Mouse (Mus musculus): ENCODE results near the gene Tmem176b.
"Not testable (repeated sequence)": the region's sequence is repeated elsewhere in the genome, so short reads cannot be mapped to it uniquely, and the experiment has no call there.

Tmem176b gene

DNA sequence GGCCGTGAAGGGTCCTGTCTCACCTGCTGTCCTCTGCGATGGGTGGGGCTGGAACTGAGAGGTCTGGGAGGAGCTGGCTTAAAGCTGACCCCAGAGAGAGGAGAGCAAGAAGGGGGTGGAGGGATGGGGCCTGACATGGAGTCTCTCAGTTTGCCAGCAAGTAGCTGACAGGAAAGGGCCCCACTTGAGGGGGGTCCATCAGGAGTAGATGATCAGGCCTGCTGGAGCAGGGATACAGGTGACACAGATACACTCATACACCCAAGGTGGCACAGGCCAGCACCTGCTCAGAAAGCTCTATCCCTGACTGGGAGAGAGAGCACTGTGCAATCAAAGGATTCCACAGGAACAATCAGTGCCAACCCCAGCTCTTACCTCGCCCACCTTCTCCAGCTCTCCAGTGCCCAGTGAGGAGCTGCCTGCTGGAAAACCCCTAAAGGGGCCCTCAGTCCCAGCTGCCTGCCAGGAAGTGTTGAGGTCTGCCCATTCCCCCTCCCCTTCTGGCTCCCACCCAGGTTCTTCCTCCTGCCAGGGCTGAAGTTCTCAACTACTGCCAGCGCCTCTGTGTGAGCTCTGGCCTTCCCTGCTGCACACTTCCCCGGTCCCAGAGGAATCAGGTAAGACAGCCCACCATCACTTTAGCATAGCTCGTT lies at the start of gene Tmem176b:
Tmem176b (minus strand) TSS at position 524 of the 653 bp plus-strand sequence.
- in situ Hi-C loops (cut with MboI) = no loop called here

DNA sequence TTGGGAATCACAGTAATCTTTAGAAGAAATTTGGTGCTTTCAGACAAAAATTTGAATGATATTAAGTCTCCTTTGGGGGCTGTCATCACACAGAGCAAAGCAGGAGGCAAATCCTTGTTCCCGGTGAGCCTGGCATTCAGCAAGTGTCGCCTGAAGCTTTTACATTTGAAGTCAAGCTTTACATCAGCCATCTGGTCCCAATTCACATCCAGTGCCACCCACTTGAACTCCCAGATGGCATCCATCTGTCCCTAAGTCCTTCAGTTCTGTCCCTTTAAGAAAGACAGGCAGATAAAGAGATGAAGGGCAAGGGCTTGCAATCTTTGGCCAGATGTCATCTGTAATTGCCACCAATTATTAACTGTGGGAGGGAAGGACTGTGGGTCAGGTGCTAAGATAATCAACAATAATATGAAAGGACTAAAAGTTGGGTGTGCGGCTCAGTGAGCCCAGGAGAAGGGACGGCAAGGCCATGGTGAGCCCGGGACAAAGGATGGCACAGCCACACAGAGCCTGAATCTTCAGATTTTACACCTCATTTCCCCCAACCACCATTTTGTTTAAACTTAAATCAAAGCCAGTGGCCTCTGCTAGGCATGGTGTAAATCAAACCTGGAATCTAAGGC lies 35.3 kb upstream of the Tmem176b start:
- in situ Hi-C loops (cut with MboI) = no loop called here

- in situ Hi-C loops (cut with MboI) = no loop called here
Observed at GRCm38 (mm10) chr6:48875515-48875914, 34.2 kb upstream of the Tmem176b start.

- in situ Hi-C loops (cut with MboI) = no loop called here
Observed at GRCm38 (mm10) chr6:48874576-48874975, 33.3 kb upstream of the Tmem176b start.

DNA sequence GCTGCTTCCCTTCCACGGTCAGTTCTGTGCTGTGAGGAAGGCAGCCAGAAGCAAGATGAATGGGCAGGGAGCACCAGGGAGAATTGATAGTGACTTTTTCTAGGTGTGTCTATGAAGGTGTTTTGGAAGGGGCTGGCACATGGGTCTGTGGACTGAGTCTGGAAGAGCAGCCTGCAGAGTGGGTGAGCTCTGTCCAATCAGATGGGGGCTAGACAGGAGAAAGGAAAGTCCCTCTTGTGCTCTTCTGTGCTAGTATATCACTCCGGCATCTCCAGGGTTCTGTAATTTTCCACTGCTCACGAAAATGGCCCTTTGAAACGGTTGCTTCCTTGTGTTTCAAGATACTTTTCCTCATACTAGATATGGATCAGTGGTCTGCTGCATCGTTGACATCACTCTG lies 31.3 kb upstream of the Tmem176b start, which contains the start of gene Aoc1:
Aoc1 (plus strand) TSS at position 301 of the 400 bp plus-strand sequence.
- in situ Hi-C loops (cut with MboI) = no loop called here

GRCm38 (mm10) chr6:48869774-48870173 lies 28.5 kb upstream of the Tmem176b start:
- in situ Hi-C loops (cut with MboI) = no loop called here

DNA sequence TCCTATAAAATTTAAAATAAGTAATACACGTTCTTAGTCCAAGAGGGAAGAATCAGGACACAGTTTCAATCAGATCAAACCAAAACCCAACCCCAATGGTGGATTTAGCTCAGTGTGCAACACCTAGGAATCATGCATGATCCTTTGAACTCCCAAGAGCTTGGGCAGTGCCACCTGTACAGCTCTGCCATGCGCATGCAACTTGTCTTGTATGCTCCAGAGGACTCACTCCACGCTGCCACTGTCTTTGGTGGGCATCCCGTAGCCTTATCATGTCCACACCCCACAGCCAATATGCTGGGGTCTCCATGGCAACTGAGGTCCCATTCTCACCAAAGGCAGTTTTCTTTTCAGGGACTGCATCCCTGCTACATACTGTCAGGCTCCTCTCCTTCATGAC lies 25.9 kb upstream of the Tmem176b start:
- in situ Hi-C loops (cut with MboI) = no loop called here

DNA sequence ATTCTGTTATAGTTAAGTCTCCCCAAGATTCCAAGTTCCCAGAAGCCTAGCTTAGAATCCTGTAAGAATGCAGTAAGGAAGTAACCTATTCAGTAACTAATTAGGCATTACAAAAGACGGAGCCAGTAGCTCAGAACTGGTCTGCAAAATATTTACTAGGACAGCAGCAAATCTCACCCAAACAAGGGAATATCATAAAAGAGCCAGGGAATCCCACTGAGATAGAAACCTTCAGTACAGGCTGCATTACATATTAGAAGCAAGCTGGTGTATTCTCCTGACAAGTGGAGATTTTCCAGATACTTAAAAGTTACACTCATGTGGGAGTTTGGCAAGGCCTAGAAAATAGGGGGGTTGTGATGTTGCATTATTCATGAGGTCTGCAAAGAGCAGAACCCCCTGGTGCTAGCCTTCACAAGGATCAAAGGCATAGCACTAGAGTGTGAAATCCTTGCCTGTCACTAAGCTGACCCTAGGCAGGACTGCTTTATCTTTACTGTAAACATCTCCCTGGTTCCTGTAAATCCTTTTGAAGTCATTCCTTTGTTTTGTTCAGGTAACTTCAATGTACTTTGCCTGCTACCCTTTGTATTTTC lies 25.2 kb upstream of the Tmem176b start:
- in situ Hi-C loops (cut with MboI) = not testable (repeated sequence)

- in situ Hi-C loops (cut with MboI) = no loop called here
Observed at GRCm38 (mm10) chr6:48865152-48865745, 24.0 kb upstream of the Tmem176b start.

- in situ Hi-C loops (cut with MboI) = no loop called here
Observed at GRCm38 (mm10) chr6:48864723-48865122, 23.4 kb upstream of the Tmem176b start.

DNA sequence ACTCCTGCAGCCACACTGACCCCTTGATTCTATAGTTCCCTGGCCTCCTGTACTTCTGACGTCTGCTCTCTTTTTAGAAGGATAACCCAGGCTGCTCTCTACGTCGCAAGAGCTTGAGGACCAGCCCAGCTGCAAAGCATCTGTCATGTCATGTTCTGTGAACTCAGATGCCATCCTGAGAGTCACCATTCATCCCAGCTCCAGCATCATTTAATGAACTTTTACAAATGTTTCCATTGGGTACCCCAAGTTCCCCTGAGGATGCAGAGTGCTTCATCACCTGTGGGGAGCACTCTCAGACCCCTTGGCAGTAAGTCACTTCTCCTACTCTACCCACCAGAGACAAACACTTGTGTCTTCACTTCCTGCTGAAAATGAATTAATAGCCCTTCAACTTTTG lies 22.9 kb upstream of the Tmem176b start:
- in situ Hi-C loops (cut with MboI) = no loop called here

DNA sequence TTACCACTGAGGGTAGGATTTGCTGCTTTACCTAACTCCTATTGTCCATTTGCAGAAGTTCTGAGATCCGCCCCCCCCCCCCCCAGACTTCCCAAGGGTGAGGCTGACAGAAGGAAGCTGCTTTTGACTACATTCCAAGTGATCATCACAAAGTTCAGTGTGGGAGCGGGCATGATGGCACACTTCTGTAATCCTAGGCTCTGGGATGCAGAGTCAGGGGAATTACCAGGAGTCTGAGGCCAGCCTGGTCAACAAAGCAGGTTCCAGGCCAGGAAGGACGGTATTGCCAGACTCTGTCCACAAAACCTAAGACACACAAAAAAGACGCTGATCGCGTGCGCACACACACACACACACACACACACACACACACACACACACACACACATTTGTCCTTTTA lies 22.2 kb upstream of the Tmem176b start:
- in situ Hi-C loops (cut with MboI) = no loop called here

GRCm38 (mm10) chr6:48862816-48863215 lies 21.5 kb upstream of the Tmem176b start:
- in situ Hi-C loops (cut with MboI) = no loop called here

DNA sequence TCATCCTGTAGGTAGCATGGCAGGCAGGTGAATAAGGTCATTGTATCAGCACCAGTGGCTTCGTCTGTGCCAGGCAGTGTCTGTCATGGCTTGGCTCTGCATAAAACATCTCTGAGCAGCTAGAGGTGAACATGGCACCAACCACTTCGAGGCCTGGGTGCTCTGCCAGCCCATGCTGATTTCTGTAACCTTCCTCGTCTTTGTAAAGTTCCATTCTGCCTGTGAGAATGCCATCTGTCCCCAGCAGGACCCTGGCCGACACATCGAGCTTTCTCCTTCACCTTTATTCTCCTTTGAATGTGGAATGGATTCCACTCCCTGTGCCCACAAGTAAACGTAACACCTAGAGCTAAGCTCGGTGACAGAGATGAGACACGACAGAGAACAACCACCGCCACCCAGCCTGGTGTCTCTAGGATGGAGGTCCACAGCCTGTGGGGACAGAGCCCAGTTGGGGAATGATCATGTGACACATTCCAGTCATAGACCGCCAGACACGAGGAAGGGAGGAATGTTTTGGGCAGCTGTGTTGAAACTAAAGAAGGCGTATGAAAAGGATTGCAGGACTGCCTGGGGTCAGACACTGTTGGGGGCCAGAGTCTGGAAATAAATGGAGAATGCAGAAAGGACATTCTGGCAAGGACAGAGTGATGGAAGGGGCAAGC lies 20.5 kb upstream of the Tmem176b start:
- in situ Hi-C loops (cut with MboI) = no loop called here

DNA sequence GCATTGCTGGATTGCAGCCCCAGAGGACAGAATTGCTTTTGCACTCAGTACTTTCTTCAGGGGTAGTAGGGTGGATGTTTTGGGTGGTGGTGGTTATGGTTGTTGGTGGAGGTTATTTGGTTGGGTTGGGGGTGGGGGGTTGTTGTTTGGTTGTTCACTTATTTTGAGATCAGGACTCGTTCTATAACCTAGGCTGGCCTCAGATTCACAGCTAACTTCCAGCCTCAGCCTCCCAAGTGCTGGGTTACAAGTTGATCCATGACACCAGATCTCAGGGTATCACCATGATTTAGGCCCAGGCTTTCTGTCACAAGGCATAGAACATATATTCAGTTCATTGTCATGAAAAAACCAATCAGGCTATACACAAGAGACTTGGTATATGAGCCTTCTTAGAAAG lies 19.6 kb upstream of the Tmem176b start:
- in situ Hi-C loops (cut with MboI) = no loop called here

- in situ Hi-C loops (cut with MboI) = no loop called here
Observed at GRCm38 (mm10) chr6:48860130-48860815, 19.0 kb upstream of the Tmem176b start.

- in situ Hi-C loops (cut with MboI) = no loop called here
Observed at GRCm38 (mm10) chr6:48857613-48858302, 16.5 kb upstream of the Tmem176b start.

- in situ Hi-C loops (cut with MboI) = no loop called here
Observed at GRCm38 (mm10) chr6:48854155-48854554, 12.9 kb upstream of the Tmem176b start.

- in situ Hi-C loops (cut with MboI) = no loop called here
Observed at GRCm38 (mm10) chr6:48851820-48852491, 10.7 kb upstream of the Tmem176b start.

- in situ Hi-C loops (cut with MboI) = no loop called here
Observed at GRCm38 (mm10) chr6:48845086-48845485, 3.8 kb upstream of the Tmem176b start.

All from mature B cell (primary cell).